Mouse (Mus musculus) midbrain, embryonic 16.5 days (tissue): ENCODE data around the gene Pdcd6ip. TPM values are rescaled to one million over a fixed set of nuclear protein-coding genes. Genes with fewer than 3 reads are reported as not detected.

Experiments
- ATAC-seq: fragments of 200-750 bp; cut with Nextera tagmentation; 2 replicates; pipeline ENCODE4 v1.8.0; 2017; ENCODE audit warnings: moderate TSS enrichment
- H3K27ac ChIP-seq: fragments of 300-500 bp; sonication (generic); 2 replicates; pipeline ENCODE4 v1.5.1; 2014; ENCODE audit warnings: mild to moderate bottlenecking, low read length, mixed read lengths
- H3K27me3 ChIP-seq: fragments of 300-500 bp; sonication (generic); 2 replicates; pipeline ENCODE4 v1.6.1; 2014; ENCODE audit warnings: low read depth, low read length, mixed read lengths; ENCODE audit not compliant: control insufficient read depth, insufficient read depth
- H3K36me3 ChIP-seq: fragments of 300-500 bp; sonication (generic); 2 replicates; pipeline ENCODE4 v1.6.1; 2014; ENCODE audit warnings: mild to moderate bottlenecking, low read length, moderate library complexity, mixed read lengths; ENCODE audit not compliant: control insufficient read depth, insufficient read depth
- H3K4me1 ChIP-seq: fragments of 300-500 bp; sonication (generic); 2 replicates; pipeline ENCODE4 v1.6.1; 2014; ENCODE audit warnings: mild to moderate bottlenecking, low read length, mixed read lengths; ENCODE audit not compliant: control insufficient read depth, insufficient read depth
- H3K4me2 ChIP-seq: fragments of 300-500 bp; sonication (generic); 2 replicates; pipeline ENCODE4 v1.6.1; 2014; ENCODE audit warnings: mild to moderate bottlenecking, low read length, mixed read lengths
- H3K4me3 ChIP-seq: fragments of 300-500 bp; sonication (generic); 2 replicates; pipeline ENCODE4 v1.5.1; 2014; ENCODE audit warnings: low read depth, mild to moderate bottlenecking, low read length, moderate library complexity, mixed read lengths
- H3K9ac ChIP-seq: fragments of 300-500 bp; sonication (generic); 2 replicates; pipeline ENCODE4 v1.6.1; 2014; ENCODE audit warnings: low read depth, low read length, mixed read lengths
- H3K9me3 ChIP-seq: fragments of 300-500 bp; sonication (generic); replicated peaks from 2 replicates; pipeline ENCODE4 v1.6.1; 2014; ENCODE audit warnings: mild to moderate bottlenecking, low read length, mixed read lengths; ENCODE audit not compliant: control insufficient read depth, poor library complexity, severe bottlenecking
- WGBS: fragments of 180-500 bp; shearing (Covaris S2); extraction: QIAGEN DNeasy Blood & Tissue Kit; methylation state at CpG from one replicate; pipeline ENCODE4 v1.1.7; 2014; 5-methylcytosine and 5-hydroxymethylcytosine counted together
- polyA plus RNA-seq: library from polyadenylated mRNA; unstranded; fragments of >200 nt; fragmentation: Nextera tagmentation; extraction: Ambion mirVana; gene quantifications from 2 replicates; pipeline ENCODE4 v1.2.1, GENCODE M21; 2015

Gene Pdcd6ip
- polyA plus RNA-seq, 1 experiment from 2014 or later, result 35.9 TPM

DNA sequence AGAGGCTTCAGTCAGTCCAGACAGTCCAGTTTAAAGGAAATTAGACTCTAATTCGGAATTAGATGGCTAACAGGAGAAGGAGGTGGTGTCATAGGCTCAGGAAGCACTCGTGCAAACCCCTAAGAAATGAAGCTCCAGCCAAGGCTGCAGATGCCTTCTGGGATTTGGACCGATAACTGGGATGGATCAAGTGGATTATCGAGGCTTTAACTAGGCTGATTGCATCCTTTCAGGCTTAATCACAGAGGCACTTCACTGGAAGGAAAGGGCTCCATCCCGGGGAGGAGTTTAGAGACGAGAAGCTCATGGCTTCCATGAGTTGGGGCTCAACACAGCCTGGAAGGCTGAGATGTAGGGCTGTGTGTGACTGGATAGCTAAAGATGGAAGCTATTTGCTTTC is 84.0 kb downstream of the Pdcd6ip start:
- Histone ChIP-seq H3K9ac (no peak overlapping the region), H3K36me3 (no peaks in the 10 kb centered on the region), H3K27ac (no peak overlapping the region), H3K4me2 (no peak overlapping the region), H3K4me3 (no peak overlapping the region), H3K27me3 (no peaks in the 10 kb centered on the region), H3K9me3 (no peaks in the 10 kb centered on the region), H3K4me1 (no peaks in the 10 kb centered on the region)
- ATAC-seq, result no peak
- 52% methylated on average over 6 of the region's 6 CpGs for WGBS

DNA sequence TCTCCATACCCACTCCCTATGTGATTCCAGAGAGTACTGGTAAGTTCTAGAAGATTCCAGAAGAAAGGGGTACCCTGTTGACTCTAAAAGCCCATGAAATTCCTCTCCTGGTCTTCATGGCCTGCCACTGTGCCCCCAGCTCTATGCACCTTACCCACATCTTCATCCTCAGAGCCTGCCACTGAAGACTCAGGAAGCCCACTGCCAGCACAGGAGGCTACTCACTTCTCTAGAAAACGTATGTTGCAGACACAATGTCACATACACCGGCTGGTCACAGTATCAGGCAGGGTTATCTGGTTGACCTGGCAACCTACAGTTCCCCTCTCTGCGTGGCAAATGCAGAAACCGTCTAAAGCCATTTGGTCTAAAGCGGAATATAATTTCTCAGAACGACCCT is 91.0 kb downstream of the Pdcd6ip start:
- no peak overlapping the region for H3K4me2 ChIP-seq
- H3K27me3 ChIP-seq, result no peaks in the 10 kb centered on the region
- 90% methylated on average over 6 of the region's 6 CpGs for WGBS

DNA sequence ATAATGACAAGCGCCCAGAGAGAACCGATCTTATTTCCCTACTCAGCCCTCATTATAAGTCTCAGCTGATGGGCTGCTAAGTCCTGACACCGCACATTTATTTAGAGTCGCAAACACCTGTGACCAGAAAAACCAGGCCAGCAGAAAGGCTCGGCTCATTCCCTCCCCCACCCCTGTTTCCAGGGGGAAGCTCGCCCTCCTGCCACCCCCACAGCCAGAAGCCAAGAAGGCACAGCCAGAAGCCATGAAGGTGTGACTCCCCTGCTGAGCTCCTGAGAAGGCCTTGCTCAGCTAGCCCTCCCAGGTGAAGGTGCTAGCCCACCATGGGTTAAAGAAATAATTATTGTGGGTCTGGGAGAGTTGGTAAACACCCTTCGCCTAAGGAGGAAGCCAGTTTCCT is 97.3 kb downstream of the Pdcd6ip start:
- WGBS, result 65% methylated on average over 7 of the region's 7 CpGs
- no peak overlapping the region for H3K4me3 ChIP-seq
- no peaks in the 10 kb centered on the region for H3K9me3 ChIP-seq
- H3K4me2 ChIP-seq, result no peak overlapping the region
- H3K36me3 ChIP-seq, result no peaks in the 10 kb centered on the region
- no peak overlapping the region for H3K9ac ChIP-seq
- no peaks in the 10 kb centered on the region for H3K27me3 ChIP-seq
- no peak overlapping the region for H3K27ac ChIP-seq
- H3K4me1 ChIP-seq, result no peaks in the 10 kb centered on the region
- ATAC-seq, result no peak

More for the DNA sequence above, 91.0 kb downstream of the Pdcd6ip start:
- Histone ChIP-seq H3K4me1 (no peaks in the 10 kb centered on the region), H3K9ac (no peak overlapping the region), H3K27ac (no peak overlapping the region), H3K36me3 (no peaks in the 10 kb centered on the region), H3K4me3 (no peak overlapping the region), H3K9me3 (0 out of 2 replicates have a peak, but pooled peaks cover 3% of the 10 kb centered on the region)
- no peak for ATAC-seq

DNA sequence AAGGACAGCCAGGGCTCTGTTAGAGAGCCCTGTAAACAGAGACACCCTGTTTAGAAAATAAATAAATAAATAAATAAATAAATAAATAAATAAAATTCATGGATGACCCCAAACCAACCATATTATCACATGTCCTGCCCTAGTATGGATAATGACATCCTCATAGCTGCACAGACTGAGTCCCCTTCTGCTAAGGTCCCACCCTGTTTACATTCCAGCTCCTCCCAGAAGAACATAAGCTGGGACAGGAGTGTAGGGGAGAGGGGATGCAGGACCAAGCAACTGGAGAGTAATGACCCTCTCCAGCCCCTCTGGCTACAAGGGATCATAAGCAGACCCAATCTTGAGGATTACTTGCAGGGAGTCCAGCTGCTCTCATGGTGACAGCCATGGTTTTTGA is 105.9 kb downstream of the Pdcd6ip start:
- Histone ChIP-seq H3K4me2 (no peak overlapping the region), H3K27me3 (no peaks in the 10 kb centered on the region), H3K9me3 (no peaks in the 10 kb centered on the region), H3K9ac (no peak overlapping the region), H3K36me3 (no peaks in the 10 kb centered on the region), H3K4me1 (no peaks in the 10 kb centered on the region), H3K4me3 (no peak overlapping the region), H3K27ac (no peak overlapping the region)
- ATAC-seq, result no peak

Other genes starting within 250 kb of the Pdcd6ip start
- 145 and 154 TPM in 2 replicates for gene Clasp2, start 33.2 kb upstream of the Pdcd6ip start, polyA plus RNA-seq
- 26.9 and 29.8 TPM in 2 replicates for gene Ubp1, start 222.7 kb upstream of the Pdcd6ip start, polyA plus RNA-seq